Mouse (Mus musculus): ENCODE measurements around the gene Dap3.
"Not testable (repeated sequence)": the region's sequence is repeated elsewhere in the genome, so short reads cannot be mapped to it uniquely, and the experiment has no call there.

Dap3 gene

GRCm38 (mm10) chr3:88912585-88912984 is 38.4 kb downstream of the Dap3 start:
- no peak for DNase-seq

GRCm38 (mm10) chr3:88906393-88907159 is 44.4 kb downstream of the Dap3 start:
- DNase-seq = no peak

GRCm38 (mm10) chr3:88905741-88906140 is 45.2 kb downstream of the Dap3 start:
- DNase-seq = no peak

GRCm38 (mm10) chr3:88905209-88905608 is 45.8 kb downstream of the Dap3 start:
- DNase-seq = no peak

GRCm38 (mm10) chr3:88904803-88905202 is 46.2 kb downstream of the Dap3 start:
- DNase-seq = no peak

- DNase-seq = not testable (repeated sequence)
These were observed 58.0 kb downstream of the Dap3 start for GRCm38 (mm10) chr3:88893011-88893410.

- DNase-seq = not testable (repeated sequence)
These were observed 68.4 kb downstream of the Dap3 start for GRCm38 (mm10) chr3:88882536-88882935.

All from lung, adult 18-20 months (tissue).